Mouse (Mus musculus): ENCODE data around the gene Ccnd2. TPM values are rescaled to one million over a fixed set of nuclear protein-coding genes. Genes with fewer than 3 reads are reported as not detected.

The Ccnd2 gene
- total and polyA plus RNA-seq, 2 experiments from 2014 or later, result 44.1 to 467 TPM

- ATAC-seq (no peak), DNase-seq (no peak)
- Histone ChIP-seq H3K27me3 (ENCODE audit: insufficient read depth, low read length) (peaks cover 17% of the 10 kb centered on the region), H3K9me3 (ENCODE audit: low read length) (no peaks in the 10 kb centered on the region), H3K4me3 (ENCODE audit: low read depth, low read length) (peak overlapping the region; percentile 58), H3K9ac (peak overlapping the region; percentile 64), H3K36me3 (ENCODE audit: insufficient read depth) (no peaks in the 10 kb centered on the region), H3K27ac (ENCODE audit: low read depth, low read length) (peak overlapping the region; percentile 69; the same call in 1 of the 2 replicates), H3K4me1 (ENCODE audit: insufficient read depth) (0 out of 2 replicates have a peak, but pooled peaks cover 9% of the 10 kb centered on the region), H3K4me2 (ENCODE audit: low read depth) (peak overlapping the region; percentile 97)
- no peak for TF ChIP-seq CTCF (IDR thresholded peaks at IDR 0.05; ENCODE audit: low read depth)
- 5% methylated on average over 20 of the region's 20 CpGs for WGBS
Measured at GRCm38 (mm10) chr6:127148526-127149302, 3.3 kb downstream of the Ccnd2 start.

- H3K4me1 ChIP-seq (ENCODE audit: insufficient read depth), result 0 out of 2 replicates have a peak, but pooled peaks cover 8% of the 10 kb centered on the region
- H3K9me3 ChIP-seq (ENCODE audit: low read length), result no peaks in the 10 kb centered on the region
- DNase-seq, result peak; percentile 94
- 0% methylated on average over 4 of the region's 4 CpGs for WGBS
- H3K36me3 ChIP-seq (ENCODE audit: insufficient read depth), result no peaks in the 10 kb centered on the region
- 0 out of 2 replicates have a peak overlapping the region, but pooled peaks have one; percentile 58 for H3K4me3 ChIP-seq (ENCODE audit: low read depth, low read length)
- peak; percentile 59 for ATAC-seq
- H3K9ac ChIP-seq, result no peak overlapping the region
- peak; percentile 99 for TF ChIP-seq CTCF (IDR thresholded peaks at IDR 0.05; ENCODE audit: low read depth)
- H3K27ac ChIP-seq (ENCODE audit: low read depth, low read length), result no peak overlapping the region
- H3K4me2 ChIP-seq (ENCODE audit: low read depth), result peak overlapping the region; percentile 97
- H3K27me3 ChIP-seq (ENCODE audit: insufficient read depth, low read length), result peaks cover 9% of the 10 kb centered on the region; the same call in 1 of the 2 replicates
Measured at GRCm38 (mm10) chr6:127147665-127148064, 4.3 kb downstream of the Ccnd2 start.

GRCm38 (mm10) chr6:127146322-127146947 lies 5.6 kb downstream of the Ccnd2 start:
- peaks cover 6% of the 10 kb centered on the region; the same call in 1 of the 2 replicates for H3K27me3 ChIP-seq (ENCODE audit: insufficient read depth, low read length)
- H3K4me3 ChIP-seq (ENCODE audit: low read depth, low read length), result no peak overlapping the region
- H3K4me2 ChIP-seq (ENCODE audit: low read depth), result no peak overlapping the region
- no peaks in the 10 kb centered on the region for H3K9me3 ChIP-seq (ENCODE audit: low read length)
- TF ChIP-seq CTCF (IDR thresholded peaks at IDR 0.05; ENCODE audit: low read depth), result no peak
- ATAC-seq (no peak), DNase-seq (no peak)
- 0 out of 2 replicates have a peak, but pooled peaks cover 1% of the 10 kb centered on the region for H3K4me1 ChIP-seq (ENCODE audit: insufficient read depth)
- H3K36me3 ChIP-seq (ENCODE audit: insufficient read depth), result no peaks in the 10 kb centered on the region
- H3K9ac ChIP-seq, result no peak overlapping the region
- H3K27ac ChIP-seq (ENCODE audit: low read depth, low read length), result no peak overlapping the region
- 82% methylated on average over 3 of the region's 3 CpGs for WGBS

- H3K4me1 ChIP-seq (ENCODE audit: insufficient read depth), result no peaks in the 10 kb centered on the region
- WGBS, result 83% methylated on average over 20 of the region's 20 CpGs
- no peak overlapping the region for H3K4me2 ChIP-seq (ENCODE audit: low read depth)
- H3K27me3 ChIP-seq (ENCODE audit: insufficient read depth, low read length), result peaks cover 6% of the 10 kb centered on the region; the same call in 1 of the 2 replicates
- no peaks in the 10 kb centered on the region for H3K9me3 ChIP-seq (ENCODE audit: low read length)
- no peak overlapping the region for H3K4me3 ChIP-seq (ENCODE audit: low read depth, low read length)
- no peak for TF ChIP-seq CTCF (IDR thresholded peaks at IDR 0.05; ENCODE audit: low read depth)
- DNase-seq (no peak), ATAC-seq (no peak)
- H3K9ac ChIP-seq, result no peak overlapping the region
- peaks cover 5% of the 10 kb centered on the region; the same call in 1 of the 2 replicates for H3K36me3 ChIP-seq (ENCODE audit: insufficient read depth)
- no peak overlapping the region for H3K27ac ChIP-seq (ENCODE audit: low read depth, low read length)
Measured at GRCm38 (mm10) chr6:127145464-127146190, 6.4 kb downstream of the Ccnd2 start.

GRCm38 (mm10) chr6:127143576-127144288 lies 8.3 kb downstream of the Ccnd2 start:
- no peak for ATAC-seq
- no peaks in the 10 kb centered on the region for H3K4me1 ChIP-seq (ENCODE audit: insufficient read depth)

GRCm38 (mm10) chr6:127143124-127143520 lies 8.9 kb downstream of the Ccnd2 start:
- Histone ChIP-seq H3K27ac (ENCODE audit: low read depth, low read length) (0 out of 2 replicates have a peak overlapping the region, but pooled peaks have one; percentile 15), H3K4me1 (ENCODE audit: insufficient read depth) (no peaks in the 10 kb centered on the region), H3K9ac (no peak overlapping the region), H3K4me3 (ENCODE audit: low read depth, low read length) (no peak overlapping the region), H3K27me3 (ENCODE audit: insufficient read depth, low read length) (no peaks in the 10 kb centered on the region), H3K4me2 (ENCODE audit: low read depth) (no peak overlapping the region), H3K36me3 (ENCODE audit: insufficient read depth) (peaks cover 7% of the 10 kb centered on the region; the same call in 1 of the 2 replicates), H3K9me3 (ENCODE audit: low read length) (no peaks in the 10 kb centered on the region)
- ATAC-seq (no peak), DNase-seq (no peak)
- TF ChIP-seq CTCF (IDR thresholded peaks at IDR 0.05; ENCODE audit: low read depth), result no peak
- 56% methylated on average over 10 of the region's 10 CpGs for WGBS

More at GRCm38 (mm10) chr6:127143576-127144288, 8.3 kb downstream of the Ccnd2 start:
- Histone ChIP-seq H3K9ac (no peak overlapping the region), H3K4me3 (ENCODE audit: low read depth, low read length) (no peak overlapping the region), H3K4me2 (ENCODE audit: low read depth) (no peak overlapping the region), H3K27me3 (ENCODE audit: insufficient read depth, low read length) (peaks cover 6% of the 10 kb centered on the region; the same call in 1 of the 2 replicates), H3K27ac (ENCODE audit: low read depth, low read length) (no peak overlapping the region), H3K9me3 (ENCODE audit: low read length) (no peaks in the 10 kb centered on the region), H3K36me3 (ENCODE audit: insufficient read depth) (peaks cover 7% of the 10 kb centered on the region; the same call in 1 of the 2 replicates)
- DNase-seq, result no peak
- TF ChIP-seq CTCF (IDR thresholded peaks at IDR 0.05; ENCODE audit: low read depth), result no peak
- WGBS, result 73% methylated on average over 7 of the region's 7 CpGs

All from forebrain, postnatal 0 days (tissue).